Mouse (Mus musculus) small intestine, adult 2 months (tissue): ENCODE results near the gene Mbtps1.

Experiments
- CTCF ChIP-seq: fragments of 200-500 bp; IDR thresholded peaks from 2 replicates; pipeline ENCODE4 v1.5.1; 2012; ENCODE audit warnings: low read depth, mild to moderate bottlenecking, control low read depth, inconsistent platforms, low read length, moderate library complexity, mixed read lengths; ENCODE audit not compliant: insufficient replicate concordance, insufficient read length; ENCODE audit errors: extremely low read depth
- POLR2A ChIP-seq: fragments of 200-500 bp; IDR thresholded peaks from 2 replicates; pipeline ENCODE4 v1.6.1; 2012; ENCODE audit warnings: low read depth, mild to moderate bottlenecking, control low read depth, inconsistent platforms, low read length, moderate library complexity

- no peak for TF ChIP-seq CTCF
- no peak for TF ChIP-seq POLR2A
Observed at GRCm38 (mm10) chr8:119513405-119513804, 45.1 kb downstream of the Mbtps1 start.
